Mouse (Mus musculus) hematopoietic stem cell, adult 5-6 weeks (primary cell): ENCODE data around the gene Usp38. TPM values are rescaled to one million over a fixed set of nuclear protein-coding genes. Genes with fewer than 3 reads are reported as not detected.
"Not testable (repeated sequence)": the region's sequence is repeated elsewhere in the genome, so short reads cannot be mapped to it uniquely, and the experiment has no call there.

Source experiments
- ATAC-seq, 2 experiments: fragments of 125-278 bp in 1 of 2; replicated peaks in 1 of 2; 2 replicates each; pipeline ENCODE4 v1.8.0; 2016 to 2017; ENCODE audit warnings: inconsistent platforms in 2 of 2, mild to moderate bottlenecking in 2 of 2, moderate number of reproducible peaks in 2 of 2, low read depth in 1 of 2, moderate TSS enrichment in 1 of 2; ENCODE audit not compliant: low FRiP score in 2 of 2, poor library complexity in 2 of 2, severe bottlenecking in 2 of 2, insufficient read depth in 1 of 2, low TSS enrichment in 1 of 2
- total RNA-seq: library from RNA; stranded (forward); fragments of 172-1452, 232-1000 nt; gene quantifications from 2 replicates; pipeline ENCODE4 v1.2.3, GENCODE M21; 2017

Gene Usp38
- total RNA-seq, result 38.0 and 38.3 TPM in 2 replicates

- ATAC-seq, result peak; percentile 88 to 90
Observed at GRCm38 (mm10) chr8:81014789-81015699, at the start of gene Usp38. TSS of gene Usp38 (minus strand) at chr8:81014928.

GRCm38 (mm10) chr8:81062566-81062965 lies 47.8 kb upstream of the Usp38 start:
- no peak for ATAC-seq

- peak; percentile 45 to 67; a peak in 2 of 4 replicates for ATAC-seq
Observed at GRCm38 (mm10) chr8:81061950-81062349, 47.2 kb upstream of the Usp38 start.

- ATAC-seq, result no peak
Observed at GRCm38 (mm10) chr8:81044201-81044600, 29.5 kb upstream of the Usp38 start.

- no peak for ATAC-seq
Observed at GRCm38 (mm10) chr8:81027991-81028390, 13.3 kb upstream of the Usp38 start.

- ATAC-seq, result not testable (repeated sequence)
Observed at GRCm38 (mm10) chr8:81017548-81017947, 2.8 kb upstream of the Usp38 start.

- no peak for ATAC-seq
Observed at GRCm38 (mm10) chr8:81013811-81014530, 757 bp downstream of the Usp38 start.

GRCm38 (mm10) chr8:81012699-81013098 lies 2.0 kb downstream of the Usp38 start:
- no peak for ATAC-seq

- no peak for ATAC-seq
Observed at GRCm38 (mm10) chr8:81012031-81012560, 2.6 kb downstream of the Usp38 start.

GRCm38 (mm10) chr8:81010386-81010785 lies 4.3 kb downstream of the Usp38 start:
- peak in 1 of 2 experiments; percentile 6; a peak in 1 of 4 replicates for ATAC-seq

- ATAC-seq, result no peak
Observed at GRCm38 (mm10) chr8:81005114-81005513, 9.6 kb downstream of the Usp38 start.

- ATAC-seq, result no peak
Observed at GRCm38 (mm10) chr8:80996632-80997031, 18.1 kb downstream of the Usp38 start.

- peak; percentile 85 to 87 for ATAC-seq
Observed at GRCm38 (mm10) chr8:80991937-80992336, 22.8 kb downstream of the Usp38 start.

- ATAC-seq, result 0 out of 4 replicates have a peak, but pooled peaks of 1 of the 2 experiments have one; percentile 10
Observed at GRCm38 (mm10) chr8:80982829-80983228, 31.9 kb downstream of the Usp38 start.

GRCm38 (mm10) chr8:80981696-80982095 lies 33.0 kb downstream of the Usp38 start:
- peak; percentile 67 to 80; a peak in 2 of 4 replicates for ATAC-seq

GRCm38 (mm10) chr8:80980063-80980462 lies 34.7 kb downstream of the Usp38 start:
- no peak for ATAC-seq

- no peak for ATAC-seq
Observed at GRCm38 (mm10) chr8:80977231-80977630, 37.5 kb downstream of the Usp38 start.

GRCm38 (mm10) chr8:80971150-80971549 lies 43.6 kb downstream of the Usp38 start:
- no peak for ATAC-seq
